Mouse (Mus musculus) Patski (cell line): Measurements from ENCODE around the gene Sult4a1. TPM values are rescaled to one million over a fixed set of nuclear protein-coding genes. Genes with fewer than 3 reads are reported as not detected.

ENCODE experiments used
- ATAC-seq: fragments of 100-300 bp; one replicate; pipeline ENCODE4 v1.8.0; 2021
- CTCF ChIA-PET: fragments of 350-600 bp; sonication (Branson Sonifier 250); formaldehyde crosslinking; loops from one replicate; lab custom pipeline; 2022; ENCODE audit warnings: inconsistent platforms; lab: Charles Lee
- POLR2A ChIA-PET: fragments of 350-600 bp; sonication (Branson Sonifier 250); formaldehyde crosslinking; loops from one replicate; lab custom pipeline; 2022; ENCODE audit warnings: antibody characterized with exemption, inconsistent platforms; lab: Charles Lee
- DNase-seq: peaks from one replicate; pipeline ENCODE4 v3.0.0-alpha.2; 2011; ENCODE audit warnings: low read depth, low spot score
- H3K27me3 ChIP-seq: fragments of 371-371 bp; one replicate; pipeline ENCODE4 v1.5.1; 2021
- CTCF ChIP-seq: fragments of 100-300 bp; IDR thresholded peaks from one replicate; pipeline ENCODE4 v1.5.1; 2021
- in situ Hi-C: fragments of 300-500 bp; cut with MboI; formaldehyde crosslinking; loops from 3 replicates; pipeline ENCODE4 v1.11.1; 2018; ENCODE audit warnings: low pct_unique_long_range_greater_than_20kb, mixed read lengths
- polyA plus RNA-seq: library from polyadenylated mRNA; unstranded; gene quantifications from one replicate; pipeline ENCODE4 v1.2.3, GENCODE M21; 2021

The Sult4a1 gene
- 0.83 TPM for polyA plus RNA-seq

GRCm38 (mm10) chr15:84105105-84105923, at the start of gene Sult4a1:
TSS of gene Sult4a1 (minus strand) at chr15:84105754.
- POLR2A ChIA-PET: interaction anchor here (1.1 kb wide), 1 partner anchor 11 kb away, joined by 3 read pairs; no protein-coding TSS in a partner anchor
- peaks cover 18% of the 10 kb centered on the region for H3K27me3 ChIP-seq
- in situ Hi-C loops: no loop called here
- CTCF ChIA-PET: no interaction called here
- no peak for ATAC-seq
- TF ChIP-seq CTCF: no peak
- DNase-seq: no peak

- no peak for ATAC-seq
- DNase-seq: no peak
- TF ChIP-seq CTCF: no peak
- ChIA-PET CTCF (no interaction called here), POLR2A (no interaction called here)
- peaks cover 39% of the 10 kb centered on the region for H3K27me3 ChIP-seq
- in situ Hi-C loops: no loop called here
These were observed 35.4 kb upstream of the Sult4a1 start for GRCm38 (mm10) chr15:84140929-84141328.

- POLR2A ChIA-PET: no interaction called here
- no peak for TF ChIP-seq CTCF
- peaks cover 39% of the 10 kb centered on the region for H3K27me3 ChIP-seq
- no peak for ATAC-seq
- in situ Hi-C loops: no loop called here
- no peak for DNase-seq
- CTCF ChIA-PET: no interaction called here
These were observed 34.6 kb upstream of the Sult4a1 start for GRCm38 (mm10) chr15:84140109-84140508.

GRCm38 (mm10) chr15:84139592-84140005, 34.0 kb upstream of the Sult4a1 start:
- no peak for TF ChIP-seq CTCF
- DNase-seq (no peak), ATAC-seq (no peak)
- peaks cover 34% of the 10 kb centered on the region for H3K27me3 ChIP-seq
- ChIA-PET CTCF (no interaction called here), POLR2A (no interaction called here)
- in situ Hi-C loops: no loop called here

DNA sequence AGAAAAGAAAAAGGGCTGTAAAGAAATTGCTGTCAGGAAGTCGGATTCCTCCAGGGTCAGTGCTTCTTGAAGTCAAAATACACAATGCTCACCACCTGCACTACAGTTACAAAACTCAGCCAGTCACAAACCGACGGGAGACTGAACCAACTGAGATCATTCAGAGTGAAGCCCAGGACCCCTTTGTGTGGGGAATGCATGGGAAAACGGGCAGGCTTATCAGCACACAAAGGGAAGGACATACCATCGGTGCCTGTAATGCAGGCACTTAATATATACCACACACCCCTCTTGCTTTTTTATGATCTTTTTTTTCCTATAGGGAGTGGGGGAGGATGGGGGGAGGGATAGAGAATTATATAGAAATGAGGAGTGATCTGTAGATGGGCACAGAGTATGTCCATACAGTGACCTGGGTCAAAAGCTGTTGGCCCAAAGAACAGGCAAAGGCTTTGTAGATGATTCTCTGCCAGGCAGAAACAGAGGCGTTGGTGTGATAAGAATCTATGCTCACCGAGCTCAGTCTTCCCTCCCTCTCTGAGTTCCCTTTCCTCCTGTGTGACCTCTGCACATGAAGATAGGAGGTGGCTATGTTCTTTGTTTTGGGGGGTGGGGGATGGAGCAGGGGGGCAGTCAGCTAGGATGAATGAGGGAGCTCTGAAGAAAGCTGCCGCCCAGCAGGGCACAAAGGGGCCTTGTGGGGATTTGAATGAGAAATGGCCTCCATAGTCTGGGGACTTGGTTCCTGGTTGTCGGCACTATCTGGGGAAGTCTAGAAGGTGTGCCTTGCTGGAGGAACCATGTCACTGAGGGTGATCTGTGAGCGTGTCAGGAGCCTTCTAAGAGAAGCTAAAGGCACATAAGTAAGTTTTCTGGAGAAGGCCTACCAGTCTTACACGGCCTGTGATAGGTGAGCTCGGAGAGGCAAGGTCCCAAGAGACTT, 31.2 kb upstream of the Sult4a1 start:
- ATAC-seq: no peak
- DNase-seq: no peak
- in situ Hi-C loops: no loop called here
- CTCF ChIA-PET: no interaction called here
- H3K27me3 ChIP-seq: peaks cover 36% of the 10 kb centered on the region
- POLR2A ChIA-PET: no interaction called here
- no peak for TF ChIP-seq CTCF

DNA sequence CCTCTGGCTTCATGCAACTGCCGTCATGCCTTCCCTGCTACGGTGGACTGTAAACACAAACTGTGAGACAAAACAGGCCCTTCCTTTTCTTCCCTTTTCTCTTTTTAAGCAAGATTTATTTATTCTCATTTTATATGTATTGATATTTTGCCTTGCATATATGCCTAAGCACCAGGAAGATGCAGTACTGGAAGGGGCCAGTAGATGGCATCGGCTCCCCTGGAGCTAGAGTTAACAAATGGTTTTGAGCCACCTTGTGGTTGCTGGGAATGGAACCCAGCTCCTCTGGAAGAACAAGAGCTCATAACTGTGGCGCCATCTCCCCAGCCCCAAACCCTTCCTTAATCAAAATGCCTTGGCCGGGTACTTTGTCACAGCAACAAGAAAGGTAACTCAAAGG, 29.9 kb upstream of the Sult4a1 start:
- ChIA-PET CTCF (no interaction called here), POLR2A (no interaction called here)
- DNase-seq: no peak
- ATAC-seq: no peak
- peaks cover 38% of the 10 kb centered on the region for H3K27me3 ChIP-seq
- peak; percentile 86 for TF ChIP-seq CTCF
- in situ Hi-C loops: no loop called here

- ChIA-PET POLR2A (no interaction called here), CTCF (no interaction called here)
- H3K27me3 ChIP-seq: peaks cover 27% of the 10 kb centered on the region
- ATAC-seq (no peak), DNase-seq (no peak)
- no peak for TF ChIP-seq CTCF
- in situ Hi-C loops: no loop called here
These were observed 27.9 kb upstream of the Sult4a1 start for GRCm38 (mm10) chr15:84133440-84133839.

DNA sequence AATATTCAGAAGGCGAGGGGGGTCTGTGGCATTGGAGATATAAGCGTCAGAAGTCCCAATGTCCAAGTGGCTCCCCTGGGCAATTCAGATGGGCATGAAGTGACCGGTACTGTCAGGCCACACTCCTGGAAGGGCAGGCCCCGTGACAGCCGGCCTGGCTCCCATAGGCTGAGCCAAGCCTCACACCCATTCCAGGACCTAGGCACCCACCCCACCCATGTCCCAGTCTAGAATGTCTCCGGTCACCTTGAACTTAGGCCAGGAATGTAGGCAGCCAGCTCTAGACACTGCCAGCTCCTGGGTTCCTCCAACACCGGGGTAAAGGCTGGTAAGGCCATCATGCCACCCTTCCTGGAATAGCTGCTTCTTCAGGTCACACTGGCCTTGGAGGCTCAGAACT, 26.4 kb upstream of the Sult4a1 start:
- no peak for DNase-seq
- in situ Hi-C loops: no loop called here
- ATAC-seq: no peak
- CTCF ChIA-PET: no interaction called here
- peaks cover 17% of the 10 kb centered on the region for H3K27me3 ChIP-seq
- no peak for TF ChIP-seq CTCF
- POLR2A ChIA-PET: no interaction called here

DNA sequence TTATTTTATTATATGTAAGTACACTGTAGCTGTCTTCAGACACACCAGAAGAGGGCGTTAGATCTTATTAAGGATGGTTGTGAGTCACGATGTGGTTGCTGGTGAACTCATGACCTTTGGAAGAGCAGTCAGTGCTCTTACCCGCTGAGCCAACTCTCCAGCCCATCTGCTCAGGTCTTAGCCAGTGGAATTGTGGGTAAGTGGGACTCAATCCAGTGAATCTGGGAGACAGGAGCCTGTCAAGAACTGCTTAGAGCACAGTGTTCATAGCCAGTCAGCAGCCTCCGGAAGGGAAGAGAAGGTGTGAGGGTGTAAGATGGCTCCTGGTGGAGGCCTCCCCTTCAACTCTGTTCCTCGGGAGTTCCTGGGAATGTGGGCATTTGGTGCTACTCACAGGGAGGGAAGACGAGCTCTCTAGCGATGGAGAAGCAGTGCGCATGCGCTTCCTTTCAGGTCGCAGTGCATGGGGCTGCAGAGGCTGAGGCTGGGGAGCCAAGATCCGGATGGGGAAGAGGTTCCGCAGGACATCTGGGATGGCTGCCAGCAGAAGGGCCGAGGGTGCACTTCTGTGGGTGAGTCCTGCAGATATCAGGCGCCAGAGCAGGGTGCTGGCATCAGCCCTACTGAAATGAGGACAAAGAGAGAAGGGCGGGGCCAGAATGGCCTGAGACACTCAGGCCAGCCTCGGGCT, 25.7 kb upstream of the Sult4a1 start:
- POLR2A ChIA-PET: no interaction called here
- TF ChIP-seq CTCF: no peak
- H3K27me3 ChIP-seq: peaks cover 18% of the 10 kb centered on the region
- CTCF ChIA-PET: no interaction called here
- DNase-seq (no peak), ATAC-seq (no peak)
- in situ Hi-C loops: no loop called here

DNA sequence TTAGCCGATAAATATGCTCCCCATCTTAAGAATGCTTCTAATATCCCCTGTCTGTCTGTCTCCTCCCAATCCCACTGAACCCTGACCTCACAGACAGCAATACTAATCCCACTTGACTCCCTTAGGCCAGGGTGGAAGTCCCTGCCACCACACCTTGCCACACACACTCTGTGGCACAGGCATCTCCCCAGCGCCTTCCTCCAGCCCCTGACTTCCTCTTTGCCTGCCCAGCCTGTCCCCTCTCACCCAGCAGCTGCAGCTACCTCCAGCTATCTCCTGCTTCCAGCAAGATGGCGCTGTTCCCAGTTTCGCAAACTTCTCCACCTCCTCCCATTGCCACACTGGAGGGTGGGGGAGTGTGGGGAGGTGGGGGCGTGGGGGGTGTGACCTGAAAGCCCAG, 21.3 kb upstream of the Sult4a1 start:
- CTCF ChIA-PET: no interaction called here
- peaks cover 41% of the 10 kb centered on the region for H3K27me3 ChIP-seq

More for the DNA sequence above, 21.3 kb upstream of the Sult4a1 start:
- DNase-seq (no peak), ATAC-seq (no peak)
- POLR2A ChIA-PET: interaction anchor here (0.6 kb wide), 1 partner anchor 18 kb away, joined by 5 read pairs; no protein-coding TSS in a partner anchor
- in situ Hi-C loops: no loop called here
- TF ChIP-seq CTCF: no peak
